Mouse (Mus musculus): ENCODE data around the gene Tusc2. TPM values are rescaled to one million over a fixed set of nuclear protein-coding genes. Genes with fewer than 3 reads are reported as not detected.
A peak's percentile ranks its signal among the peaks of the same experiment; 100 is the strongest.

The Tusc2 gene
- polyA plus RNA-seq, 1 experiment from 2014 or later = 41.4 TPM

- 14% methylated on average over 3 of the region's 3 CpGs for WGBS
Observed at GRCm38 (mm10) chr9:107545602-107546001, 17.5 kb upstream of the Tusc2 start.

GRCm38 (mm10) chr9:107547026-107547425, 16.0 kb upstream of the Tusc2 start, which contains the start of gene Zmynd10:
Gene Zmynd10 (plus strand): TSS chr9:107547298.
- peaks cover 8% of the 10 kb centered on the region; the same call in 1 of the 2 replicates for H3K36me3 ChIP-seq
- peak; percentile 33; the same call in 1 of the 2 replicates for ATAC-seq (replicated peaks; ENCODE audit: insufficient number of reproducible peaks, insufficient read depth, low FRiP score, low read depth)
- WGBS = 3% methylated on average over 20 of the region's 20 CpGs
- peak within 1 kb of the TSS; percentile 58 for H3K4me2 ChIP-seq
- H3K4me3 ChIP-seq = peak within 1 kb of the TSS; percentile 26
- 0 out of 2 replicates have a peak within 1 kb of the TSS, but pooled peaks have one; percentile 11 for H3K27ac ChIP-seq
- peaks cover 18% of the 10 kb centered on the region; the same call in 1 of the 2 replicates for H3K27me3 ChIP-seq
- H3K4me1 ChIP-seq (replicated peaks) = peaks cover 44% of the 10 kb centered on the region
- H3K9me3 ChIP-seq (replicated peaks) = no peaks in the 10 kb centered on the region
- 0 out of 2 replicates have a peak within 1 kb of the TSS, but pooled peaks have one; percentile 7 for H3K9ac ChIP-seq

More at GRCm38 (mm10) chr9:107545602-107546001, 17.5 kb upstream of the Tusc2 start:
- Histone ChIP-seq H3K9ac (no peak overlapping the region), H3K27ac (no peak overlapping the region), H3K4me2 (no peak overlapping the region), H3K36me3 (peaks cover 8% of the 10 kb centered on the region; the same call in 1 of the 2 replicates), H3K4me3 (no peak overlapping the region), H3K4me1 (replicated peaks) (peaks cover 39% of the 10 kb centered on the region), H3K9me3 (replicated peaks) (no peaks in the 10 kb centered on the region), H3K27me3 (peaks cover 14% of the 10 kb centered on the region; the same call in 1 of the 2 replicates)
- no peak for ATAC-seq (replicated peaks; ENCODE audit: insufficient number of reproducible peaks, insufficient read depth, low FRiP score, low read depth)

- Histone ChIP-seq H3K27me3 (peaks cover 18% of the 10 kb centered on the region; the same call in 1 of the 2 replicates), H3K9ac (no peak overlapping the region), H3K4me1 (replicated peaks) (peaks cover 46% of the 10 kb centered on the region), H3K4me2 (no peak overlapping the region), H3K36me3 (peaks cover 8% of the 10 kb centered on the region; the same call in 1 of the 2 replicates), H3K4me3 (no peak overlapping the region), H3K9me3 (replicated peaks) (no peaks in the 10 kb centered on the region), H3K27ac (no peak overlapping the region)
- ATAC-seq (replicated peaks; ENCODE audit: insufficient number of reproducible peaks, insufficient read depth, low FRiP score, low read depth) = no peak
- WGBS = 73% methylated on average over 5 of the region's 5 CpGs
Observed at GRCm38 (mm10) chr9:107547957-107548356, 15.1 kb upstream of the Tusc2 start.

DNA sequence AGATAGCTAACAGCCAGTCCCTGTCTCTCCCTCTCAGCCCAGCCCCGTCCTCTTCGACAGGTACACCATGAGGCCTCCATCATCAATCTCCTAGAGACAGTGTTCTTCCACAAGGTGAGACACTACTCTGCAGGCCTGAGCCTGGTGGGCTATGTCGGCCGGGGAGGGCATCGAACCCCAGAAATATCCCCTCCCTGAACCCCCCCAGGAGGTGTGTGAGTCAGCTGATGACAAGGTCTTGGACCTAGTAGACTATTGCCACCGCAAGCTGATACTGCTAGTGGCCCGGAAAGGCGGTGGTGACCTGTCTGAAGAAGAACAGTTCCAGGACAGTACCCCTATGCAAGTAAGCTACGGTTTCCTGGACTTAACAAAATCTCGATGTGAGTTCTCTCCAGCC, 14.2 kb upstream of the Tusc2 start:
- WGBS = 86% methylated on average over 10 of the region's 10 CpGs
- ATAC-seq (replicated peaks; ENCODE audit: insufficient number of reproducible peaks, insufficient read depth, low FRiP score, low read depth) = no peak
- H3K27ac ChIP-seq = no peak overlapping the region
- no peak overlapping the region for H3K9ac ChIP-seq
- H3K4me1 ChIP-seq (replicated peaks) = peaks cover 52% of the 10 kb centered on the region
- H3K27me3 ChIP-seq = peaks cover 18% of the 10 kb centered on the region; the same call in 1 of the 2 replicates
- H3K4me2 ChIP-seq = no peak overlapping the region
- no peak overlapping the region for H3K4me3 ChIP-seq
- H3K36me3 ChIP-seq = peaks cover 8% of the 10 kb centered on the region; the same call in 1 of the 2 replicates
- H3K9me3 ChIP-seq (replicated peaks) = no peaks in the 10 kb centered on the region

- 84% methylated on average over 20 of the region's 20 CpGs for WGBS
Observed at GRCm38 (mm10) chr9:107549297-107550074, 13.6 kb upstream of the Tusc2 start.

DNA sequence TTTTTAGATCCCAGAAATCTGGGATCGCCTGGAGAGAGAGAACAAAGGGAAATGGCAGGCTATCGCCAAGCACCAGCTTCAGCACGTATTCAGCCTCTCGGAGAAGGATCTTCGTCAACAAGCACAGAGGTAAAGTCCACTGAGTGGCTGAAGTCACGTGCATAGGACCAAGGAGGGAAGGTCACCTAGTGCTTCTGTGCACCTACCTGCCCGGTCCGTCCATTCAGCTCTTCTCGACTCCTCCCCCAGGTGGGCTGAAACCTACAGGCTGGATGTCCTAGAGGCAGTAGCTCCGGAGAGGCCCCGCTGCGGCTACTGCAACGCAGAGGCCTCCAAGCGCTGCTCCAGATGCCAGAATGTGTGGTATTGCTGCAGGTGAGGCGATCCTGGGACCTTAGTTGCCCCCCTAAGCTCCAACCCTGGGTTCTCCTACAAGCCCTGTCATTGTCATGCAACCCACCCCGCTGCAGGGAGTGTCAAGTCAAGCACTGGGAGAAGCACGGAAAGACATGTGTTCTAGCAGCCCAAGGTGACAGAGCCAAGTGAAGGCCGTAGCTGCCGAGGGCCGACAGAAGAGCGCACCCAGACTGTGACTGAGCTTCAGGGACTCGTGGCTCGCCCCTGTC, 12.5 kb upstream of the Tusc2 start:
- no peaks in the 10 kb centered on the region for H3K9me3 ChIP-seq (replicated peaks)
- ATAC-seq (replicated peaks; ENCODE audit: insufficient number of reproducible peaks, insufficient read depth, low FRiP score, low read depth) = no peak
- H3K4me3 ChIP-seq = peak overlapping the region; percentile 57
- peak overlapping the region; percentile 91 for H3K4me2 ChIP-seq
- 41% methylated on average over 23 of the region's 23 CpGs for WGBS
- peaks cover 54% of the 10 kb centered on the region for H3K4me1 ChIP-seq (replicated peaks)
- H3K9ac ChIP-seq = 0 out of 2 replicates have a peak overlapping the region, but pooled peaks have one; percentile 63
- no peaks in the 10 kb centered on the region for H3K36me3 ChIP-seq
- H3K27ac ChIP-seq = peak overlapping the region; percentile 58; the same call in 1 of the 2 replicates
- H3K27me3 ChIP-seq = peaks cover 18% of the 10 kb centered on the region; the same call in 1 of the 2 replicates

More at GRCm38 (mm10) chr9:107549297-107550074, 13.6 kb upstream of the Tusc2 start:
- no peak overlapping the region for H3K4me3 ChIP-seq
- H3K27me3 ChIP-seq = peaks cover 18% of the 10 kb centered on the region; the same call in 1 of the 2 replicates
- H3K36me3 ChIP-seq = peaks cover 2% of the 10 kb centered on the region; the same call in 1 of the 2 replicates
- no peak overlapping the region for H3K9ac ChIP-seq
- no peak overlapping the region for H3K27ac ChIP-seq
- peaks cover 54% of the 10 kb centered on the region for H3K4me1 ChIP-seq (replicated peaks)
- ATAC-seq (replicated peaks; ENCODE audit: insufficient number of reproducible peaks, insufficient read depth, low FRiP score, low read depth) = no peak
- H3K4me2 ChIP-seq = no peak overlapping the region
- H3K9me3 ChIP-seq (replicated peaks) = no peaks in the 10 kb centered on the region

- Histone ChIP-seq H3K36me3 (no peaks in the 10 kb centered on the region), H3K9me3 (replicated peaks) (no peaks in the 10 kb centered on the region), H3K4me3 (peak within 1 kb of the TSS; percentile 57), H3K4me2 (peak within 1 kb of the TSS; percentile 91), H3K27ac (peak within 1 kb of the TSS; percentile 58), H3K9ac (peak within 1 kb of the TSS; percentile 63), H3K4me1 (replicated peaks) (peaks cover 55% of the 10 kb centered on the region), H3K27me3 (peaks cover 18% of the 10 kb centered on the region; the same call in 1 of the 2 replicates)
- 2% methylated on average over 63 of the region's 63 CpGs for WGBS
- peak; percentile 19 for ATAC-seq (replicated peaks; ENCODE audit: insufficient number of reproducible peaks, insufficient read depth, low FRiP score, low read depth)
Observed at GRCm38 (mm10) chr9:107551117-107551889, 11.8 kb upstream of the Tusc2 start, which contains the start of gene Rassf1. Gene Rassf1 (plus strand): TSS chr9:107551555.

- Histone ChIP-seq H3K4me1 (replicated peaks) (peaks cover 55% of the 10 kb centered on the region), H3K4me3 (peak overlapping the region; percentile 57), H3K9me3 (replicated peaks) (no peaks in the 10 kb centered on the region), H3K27me3 (peaks cover 18% of the 10 kb centered on the region; the same call in 1 of the 2 replicates), H3K9ac (peak overlapping the region; percentile 63), H3K4me2 (peak overlapping the region; percentile 91), H3K36me3 (no peaks in the 10 kb centered on the region; the same call in 1 of the 2 replicates), H3K27ac (peak overlapping the region; percentile 58)
- WGBS = 23% methylated on average over 8 of the region's 8 CpGs
- ATAC-seq (replicated peaks; ENCODE audit: insufficient number of reproducible peaks, insufficient read depth, low FRiP score, low read depth) = no peak
Observed at GRCm38 (mm10) chr9:107551890-107552355, 11.1 kb upstream of the Tusc2 start.

- Histone ChIP-seq H3K4me2 (peak overlapping the region; percentile 91), H3K36me3 (peaks cover 9% of the 10 kb centered on the region), H3K4me3 (peak overlapping the region; percentile 77; the same call in 1 of the 2 replicates), H3K4me1 (replicated peaks) (peaks cover 52% of the 10 kb centered on the region), H3K9ac (no peak overlapping the region; the same call in 1 of the 2 replicates), H3K27me3 (peaks cover 18% of the 10 kb centered on the region; the same call in 1 of the 2 replicates), H3K27ac (0 out of 2 replicates have a peak overlapping the region, but pooled peaks have one; percentile 58), H3K9me3 (replicated peaks) (no peaks in the 10 kb centered on the region)
- 76% methylated on average over 5 of the region's 5 CpGs for WGBS
- ATAC-seq (replicated peaks; ENCODE audit: insufficient number of reproducible peaks, insufficient read depth, low FRiP score, low read depth) = no peak
Observed at GRCm38 (mm10) chr9:107552690-107553393, 10.2 kb upstream of the Tusc2 start.

Measured in heart, embryonic 15.5 days (tissue).